Mouse (Mus musculus): ENCODE results near the gene Slc8a3. TPM values are rescaled to one million over a fixed set of nuclear protein-coding genes. Genes with fewer than 3 reads are reported as not detected.

The Slc8a3 gene
- total and polyA plus RNA-seq, 3 experiments: 0.11 TPM; not detected in 2

DNA sequence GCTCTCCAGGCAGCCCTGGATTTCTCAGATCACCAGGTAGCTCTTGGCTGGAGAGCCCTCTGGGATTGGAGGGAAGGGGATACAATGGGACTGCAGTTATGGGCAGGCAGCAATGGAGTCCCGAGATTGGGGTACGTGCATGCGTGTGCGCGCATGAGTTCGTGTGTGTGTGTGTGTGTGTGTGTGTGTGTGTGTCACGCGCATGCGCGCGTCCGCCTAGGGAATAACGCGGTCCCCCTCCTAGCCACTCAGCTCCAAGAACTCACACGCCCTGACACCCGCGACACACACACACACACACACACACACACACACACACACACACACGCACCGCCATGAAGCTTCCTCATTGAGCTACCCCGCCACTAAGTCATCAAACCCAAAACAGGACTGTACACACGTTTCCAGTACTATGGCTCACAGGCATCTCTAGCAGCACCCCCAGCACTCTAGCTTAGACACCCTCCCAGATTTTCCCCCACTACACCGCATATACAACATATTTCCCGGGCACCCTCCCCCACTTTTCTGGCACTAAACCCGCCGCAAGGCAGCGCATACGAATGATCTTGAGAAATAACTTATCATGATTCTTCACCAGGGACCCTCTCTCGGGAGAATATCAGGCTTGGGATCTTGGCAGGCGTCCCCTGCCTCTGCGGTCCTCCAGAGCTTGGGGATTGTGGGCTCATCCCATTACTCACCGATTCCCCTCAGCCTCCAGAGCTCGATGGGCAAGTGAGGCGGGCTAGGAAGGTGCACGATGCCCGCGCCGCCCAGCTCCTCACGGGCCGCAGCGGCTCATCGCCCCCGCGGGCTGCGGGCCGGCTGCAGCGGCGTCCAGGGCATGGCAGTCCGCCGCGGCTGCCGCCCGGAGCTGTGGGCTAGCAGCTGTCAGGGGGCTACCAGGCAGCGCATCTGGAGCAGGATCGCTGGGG, 774 bp downstream of the Slc8a3 start:
- in situ Hi-C loops (cut with MboI; ENCODE audit: low pct_ligation_motif_present, low pct_unique_long_range_greater_than_20kb, low sequenced_read_pairs): no loop called here
- TF ChIP-seq KAT2A (IDR thresholded peaks at IDR 0.05; ENCODE audit: insufficient replicate concordance, low read length) (no peak), CHD1 (IDR thresholded peaks at IDR 0.05; ENCODE audit: low read depth, low read length) (no peak), RCOR1 (conservative IDR thresholded peaks at IDR 0.05; ENCODE audit: low read depth, low read length) (no peak), ELF1 (IDR thresholded peaks at IDR 0.05; ENCODE audit: low read depth, low read length) (no peak), POLR2AphosphoS2 (IDR thresholded peaks at IDR 0.05; ENCODE audit: low read depth, low read length) (no peak), MAZ (IDR thresholded peaks at IDR 0.05; ENCODE audit: low read depth, low read length) (no peak)
- Histone ChIP-seq H3K79me2 (replicated peaks; ENCODE audit: control insufficient read depth, extremely low read depth, insufficient read depth, poor library complexity, severe bottlenecking) (no peaks in the 10 kb centered on the region), H3K9ac (ENCODE audit: insufficient read depth, low read depth) (no peak overlapping the region), H3K4me3 (replicated peaks in 1 of 3; ENCODE audit: low read depth in 2 of 3, low read length in 2 of 3, poor library complexity in 1 of 3) (no peak overlapping the region), H3K27me3 (replicated peaks) (peaks cover 2% of the 10 kb centered on the region), H3K4me2 (ENCODE audit: insufficient read depth, low read depth, poor library complexity, severe bottlenecking) (no peak overlapping the region), H3K9me3 (replicated peaks; ENCODE audit: low read length) (no peaks in the 10 kb centered on the region), H3K27ac (ENCODE audit: insufficient read depth, low read depth) (no peak overlapping the region), H3K36me3 (replicated peaks in 1 of 2; ENCODE audit: control insufficient read depth in 1 of 2, insufficient read depth in 1 of 2, low read length in 1 of 2) (no peaks in the 10 kb centered on the region), H3K4me1 (ENCODE audit: control insufficient read depth in 1 of 2, insufficient read depth in 2 of 2) (no peaks in the 10 kb centered on the region)
- dilution Hi-C loops (cut with MboI; ENCODE audit: extremely low pct_ligation_motif_present, extremely low pct_unique_long_range_greater_than_20kb, low sequenced_read_pairs): no loop called here
- no peak for DNase-seq (ENCODE audit: extremely low read depth)

- Histone ChIP-seq H3K4me1 (ENCODE audit: control insufficient read depth in 1 of 2, insufficient read depth in 2 of 2) (no peaks in the 10 kb centered on the region), H3K27me3 (replicated peaks) (peaks cover 2% of the 10 kb centered on the region), H3K4me2 (ENCODE audit: insufficient read depth, low read depth, poor library complexity, severe bottlenecking) (no peak overlapping the region), H3K79me2 (replicated peaks; ENCODE audit: control insufficient read depth, extremely low read depth, insufficient read depth, poor library complexity, severe bottlenecking) (no peaks in the 10 kb centered on the region), H3K9me3 (replicated peaks; ENCODE audit: low read length) (no peaks in the 10 kb centered on the region), H3K4me3 (replicated peaks in 1 of 3; ENCODE audit: low read depth in 2 of 3, low read length in 2 of 3, poor library complexity in 1 of 3) (no peak overlapping the region), H3K9ac (ENCODE audit: insufficient read depth, low read depth) (no peak overlapping the region), H3K36me3 (replicated peaks in 1 of 2; ENCODE audit: control insufficient read depth in 1 of 2, insufficient read depth in 1 of 2, low read length in 1 of 2) (no peaks in the 10 kb centered on the region), H3K27ac (ENCODE audit: insufficient read depth, low read depth) (no peak overlapping the region)
- TF ChIP-seq USF2 (conservative IDR thresholded peaks at IDR 0.05; ENCODE audit: low read depth, low read length) (no peak), BHLHE40 (IDR thresholded peaks at IDR 0.05; ENCODE audit: low read depth, low read length) (no peak), MEF2A (IDR thresholded peaks at IDR 0.05; ENCODE audit: borderline replicate concordance, low read depth, low read length) (no peak), POLR2A (IDR thresholded peaks at IDR 0.05; ENCODE audit: low read depth, low read length) (no peak), POLR2AphosphoS2 (IDR thresholded peaks at IDR 0.05; ENCODE audit: low read depth, low read length) (no peak), GABPA (IDR thresholded peaks at IDR 0.05; ENCODE audit: insufficient replicate concordance, low read depth, low read length) (no peak), IRF4 (IDR thresholded peaks at IDR 0.05; ENCODE audit: low read depth, low read length) (no peak), ZKSCAN1 (IDR thresholded peaks at IDR 0.05; ENCODE audit: borderline replicate concordance, low read depth, low read length) (no peak), CHD1 (IDR thresholded peaks at IDR 0.05; ENCODE audit: low read depth, low read length) (no peak), E2F4 (IDR thresholded peaks at IDR 0.05; ENCODE audit: insufficient replicate concordance, low read depth, low read length) (no peak), USF1 (IDR thresholded peaks at IDR 0.05; ENCODE audit: low read depth, low read length) (no peak)
- dilution Hi-C loops (cut with MboI; ENCODE audit: extremely low pct_ligation_motif_present, extremely low pct_unique_long_range_greater_than_20kb, low sequenced_read_pairs) (no loop called here), in situ Hi-C loops (cut with MboI; ENCODE audit: low pct_ligation_motif_present, low pct_unique_long_range_greater_than_20kb, low sequenced_read_pairs) (no loop called here)
- DNase-seq (ENCODE audit: extremely low read depth): no peak
Observed at GRCm38 (mm10) chr12:81331046-81331638, 1.8 kb downstream of the Slc8a3 start.
